Mouse (Mus musculus): ENCODE measurements around the gene Ppm1m. TPM values are rescaled to one million over a fixed set of nuclear protein-coding genes. Genes with fewer than 3 reads are reported as not detected.

Ppm1m gene
- polyA plus RNA-seq, 1 experiment from 2014 or later = 20.1 TPM

GRCm38 (mm10) chr9:106231220-106231619 lies 31.7 kb upstream of the Ppm1m start:
- Histone ChIP-seq H3K9ac (no peak overlapping the region), H3K27me3 (0 out of 2 replicates have a peak, but pooled peaks cover 3% of the 10 kb centered on the region), H3K36me3 (ENCODE audit: poor library complexity, severe bottlenecking) (peaks cover 40% of the 10 kb centered on the region), H3K27ac (no peak overlapping the region), H3K4me2 (no peak overlapping the region), H3K4me1 (peaks cover 4% of the 10 kb centered on the region), H3K9me3 (replicated peaks) (no peaks in the 10 kb centered on the region), H3K4me3 (no peak overlapping the region)
- 81% methylated on average over 7 of the region's 7 CpGs for WGBS
- no peak for ATAC-seq

DNA sequence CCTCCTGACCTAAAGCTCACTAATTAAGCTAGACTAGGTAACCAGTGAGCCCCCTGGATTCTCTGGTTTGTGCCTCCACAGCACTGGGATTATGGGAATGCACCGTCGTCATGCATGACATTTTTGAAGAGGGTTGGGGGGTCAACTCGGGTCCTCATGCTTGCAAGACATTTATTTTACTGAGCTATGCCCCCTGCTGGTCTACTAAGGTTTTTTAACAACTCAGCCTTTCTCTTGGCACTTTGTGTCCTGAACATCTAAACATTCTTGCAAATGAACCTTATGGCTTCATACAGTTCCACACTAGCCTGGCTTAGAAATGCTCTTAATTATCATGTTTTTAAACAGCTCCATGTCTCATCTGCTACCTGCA lies 31.2 kb upstream of the Ppm1m start:
- Histone ChIP-seq H3K9ac (no peak overlapping the region), H3K27me3 (peaks cover 8% of the 10 kb centered on the region), H3K9me3 (replicated peaks) (no peaks in the 10 kb centered on the region), H3K4me2 (no peak overlapping the region), H3K4me3 (no peak overlapping the region), H3K4me1 (peaks cover 7% of the 10 kb centered on the region), H3K27ac (no peak overlapping the region), H3K36me3 (ENCODE audit: poor library complexity, severe bottlenecking) (peaks cover 35% of the 10 kb centered on the region)
- ATAC-seq = no peak
- 58% methylated on average over 3 of the region's 3 CpGs for WGBS

- no peak overlapping the region for H3K27ac ChIP-seq
- H3K4me3 ChIP-seq = no peak overlapping the region
- no peaks in the 10 kb centered on the region for H3K9me3 ChIP-seq (replicated peaks)
- ATAC-seq = no peak
- H3K27me3 ChIP-seq = peaks cover 13% of the 10 kb centered on the region
- peaks cover 30% of the 10 kb centered on the region for H3K36me3 ChIP-seq (ENCODE audit: poor library complexity, severe bottlenecking)
- no peak overlapping the region for H3K9ac ChIP-seq
- peaks cover 9% of the 10 kb centered on the region for H3K4me1 ChIP-seq
- no peak overlapping the region for H3K4me2 ChIP-seq
- WGBS = 87% methylated on average over 9 of the region's 9 CpGs
Measured at GRCm38 (mm10) chr9:106230051-106230733, 30.6 kb upstream of the Ppm1m start.

DNA sequence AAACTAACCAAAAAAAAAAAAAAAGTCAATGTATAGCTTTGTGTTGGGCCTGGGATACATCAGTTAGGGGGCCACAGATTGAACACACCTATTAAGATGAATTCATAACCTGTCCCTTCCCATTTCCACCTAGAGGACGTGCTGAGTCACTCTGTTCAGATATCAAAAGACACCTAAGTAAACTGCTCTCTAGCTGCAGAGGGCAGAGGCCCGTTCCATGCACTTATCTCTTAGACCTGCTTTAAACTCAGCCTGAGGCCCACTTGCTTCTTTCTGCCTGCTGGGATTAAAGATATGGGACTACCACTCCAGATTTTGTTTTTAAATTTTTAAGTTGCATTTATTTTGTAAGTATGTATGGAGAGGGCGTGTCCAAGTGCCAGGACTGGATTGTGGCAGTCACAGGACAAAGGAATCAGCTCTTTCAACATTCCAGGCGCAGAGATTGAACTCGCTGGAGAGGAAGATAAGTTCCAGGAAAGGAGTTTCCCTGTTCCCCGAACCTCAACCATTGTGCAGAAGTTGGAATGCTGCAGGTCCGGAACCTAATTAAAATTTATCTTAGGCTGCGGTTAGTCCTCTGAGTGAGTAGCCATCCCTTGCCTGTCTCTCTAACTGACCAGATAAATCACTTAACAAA lies 28.4 kb upstream of the Ppm1m start:
- H3K4me2 ChIP-seq = no peak overlapping the region
- H3K4me3 ChIP-seq = no peak overlapping the region
- 64% methylated on average over 8 of the region's 8 CpGs for WGBS
- peaks cover 16% of the 10 kb centered on the region for H3K27me3 ChIP-seq
- ATAC-seq = no peak
- peaks cover 7% of the 10 kb centered on the region for H3K36me3 ChIP-seq (ENCODE audit: poor library complexity, severe bottlenecking)
- H3K9ac ChIP-seq = no peak overlapping the region
- no peaks in the 10 kb centered on the region for H3K9me3 ChIP-seq (replicated peaks)
- no peak overlapping the region for H3K27ac ChIP-seq
- H3K4me1 ChIP-seq = peaks cover 9% of the 10 kb centered on the region

GRCm38 (mm10) chr9:106226151-106226682 lies 26.7 kb upstream of the Ppm1m start:
- no peak overlapping the region for H3K27ac ChIP-seq
- no peaks in the 10 kb centered on the region for H3K9me3 ChIP-seq (replicated peaks)
- WGBS = 5% methylated on average over 34 of the region's 34 CpGs
- H3K4me1 ChIP-seq = peaks cover 9% of the 10 kb centered on the region
- H3K36me3 ChIP-seq (ENCODE audit: poor library complexity, severe bottlenecking) = no peaks in the 10 kb centered on the region
- H3K4me2 ChIP-seq = peak overlapping the region; percentile 77
- peak overlapping the region; percentile 38 for H3K4me3 ChIP-seq
- H3K9ac ChIP-seq = peak overlapping the region; percentile 57
- ATAC-seq = peak; percentile 78
- peaks cover 16% of the 10 kb centered on the region for H3K27me3 ChIP-seq

- peak overlapping the region; percentile 57 for H3K9ac ChIP-seq
- no peak overlapping the region for H3K27ac ChIP-seq
- WGBS = 58% methylated on average over 24 of the region's 24 CpGs
- H3K36me3 ChIP-seq (ENCODE audit: poor library complexity, severe bottlenecking) = no peaks in the 10 kb centered on the region
- H3K4me1 ChIP-seq = peaks cover 9% of the 10 kb centered on the region
- peak; percentile 6; the same call in 1 of the 2 replicates for ATAC-seq
- H3K4me3 ChIP-seq = peak overlapping the region; percentile 38
- H3K4me2 ChIP-seq = peak overlapping the region; percentile 77
- peaks cover 16% of the 10 kb centered on the region for H3K27me3 ChIP-seq
- H3K9me3 ChIP-seq (replicated peaks) = no peaks in the 10 kb centered on the region
Measured at GRCm38 (mm10) chr9:106225469-106226150, 26.1 kb upstream of the Ppm1m start.

- Histone ChIP-seq H3K4me1 (peaks cover 9% of the 10 kb centered on the region), H3K9ac (no peak overlapping the region), H3K4me2 (no peak overlapping the region), H3K4me3 (no peak overlapping the region), H3K27me3 (peaks cover 16% of the 10 kb centered on the region), H3K9me3 (replicated peaks) (no peaks in the 10 kb centered on the region), H3K27ac (no peak overlapping the region), H3K36me3 (ENCODE audit: poor library complexity, severe bottlenecking) (no peaks in the 10 kb centered on the region)
- no peak for ATAC-seq
- WGBS = 94% methylated on average over 4 of the region's 4 CpGs
Measured at GRCm38 (mm10) chr9:106222994-106223393, 23.4 kb upstream of the Ppm1m start.

DNA sequence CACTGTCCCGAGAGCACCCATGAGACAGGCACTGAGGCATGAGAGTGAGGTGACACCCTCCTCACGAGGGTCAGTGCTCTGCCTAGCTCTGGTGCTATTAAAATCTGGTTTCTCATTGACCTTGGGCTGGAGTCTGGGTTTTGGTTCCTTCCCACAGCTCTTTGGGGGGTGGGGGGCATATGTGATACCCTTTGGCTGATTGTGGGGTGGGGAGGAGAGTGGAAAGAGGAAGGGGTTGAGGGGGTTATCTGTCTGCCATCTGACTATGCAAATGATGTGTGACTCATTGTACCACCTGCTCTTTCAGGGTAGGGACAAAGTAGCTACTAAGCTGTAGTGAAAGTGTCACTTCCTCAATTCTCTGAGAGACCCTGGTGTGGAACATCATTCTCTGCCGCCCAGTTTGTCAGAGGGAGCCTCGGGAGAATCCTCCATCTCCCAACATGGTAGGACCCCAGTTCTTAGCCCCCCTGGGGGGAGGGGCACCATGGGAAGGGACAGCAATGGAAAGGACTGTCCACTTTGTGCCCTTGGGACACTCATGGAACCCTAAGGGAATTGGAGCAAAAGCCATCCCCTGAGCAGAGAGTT lies 22.8 kb upstream of the Ppm1m start, which contains the start of gene Tlr9:
Gene Tlr9, plus strand, starts transcription at position 338 of the 591 bp plus-strand sequence.
- Histone ChIP-seq H3K4me1 (peaks cover 9% of the 10 kb centered on the region), H3K9ac (no peak within 1 kb of the TSS), H3K27ac (no peak within 1 kb of the TSS), H3K9me3 (replicated peaks) (no peaks in the 10 kb centered on the region), H3K36me3 (ENCODE audit: poor library complexity, severe bottlenecking) (no peaks in the 10 kb centered on the region), H3K4me2 (no peak within 1 kb of the TSS), H3K27me3 (peaks cover 16% of the 10 kb centered on the region), H3K4me3 (no peak within 1 kb of the TSS)
- no peak for ATAC-seq
- 80% methylated on average over 4 of the region's 4 CpGs for WGBS

- ATAC-seq = no peak
- Histone ChIP-seq H3K9ac (no peak overlapping the region), H3K4me1 (peaks cover 4% of the 10 kb centered on the region), H3K27ac (no peak overlapping the region), H3K36me3 (ENCODE audit: poor library complexity, severe bottlenecking) (0 out of 2 replicates have a peak, but pooled peaks cover 6% of the 10 kb centered on the region), H3K9me3 (replicated peaks) (no peaks in the 10 kb centered on the region), H3K4me2 (no peak overlapping the region), H3K27me3 (peaks cover 10% of the 10 kb centered on the region), H3K4me3 (no peak overlapping the region)
- 74% methylated on average over 8 of the region's 8 CpGs for WGBS
Measured at GRCm38 (mm10) chr9:106220894-106221523, 21.5 kb upstream of the Ppm1m start.

DNA sequence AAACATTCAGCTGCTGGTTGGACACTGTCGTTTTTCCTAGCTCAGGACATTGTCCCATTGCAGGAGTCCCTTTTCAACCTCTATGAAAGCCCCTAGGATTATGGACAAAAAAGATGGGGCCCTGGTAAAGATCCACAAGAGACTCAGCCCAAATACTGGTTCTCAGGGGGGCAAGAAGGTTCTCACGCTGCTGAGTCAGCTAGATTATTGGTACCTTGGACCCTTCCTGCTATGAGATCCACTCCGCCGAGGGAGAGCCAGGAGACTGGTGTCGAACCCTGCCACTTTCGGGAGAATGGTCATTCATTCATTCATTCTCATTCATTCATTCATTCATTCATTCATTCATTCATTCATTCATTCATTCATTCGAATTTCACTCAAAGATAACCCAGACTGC lies 17.4 kb upstream of the Ppm1m start:
- Histone ChIP-seq H3K9me3 (replicated peaks) (no peaks in the 10 kb centered on the region), H3K4me1 (peaks cover 6% of the 10 kb centered on the region), H3K27me3 (no peaks in the 10 kb centered on the region), H3K9ac (no peak overlapping the region), H3K27ac (no peak overlapping the region), H3K36me3 (ENCODE audit: poor library complexity, severe bottlenecking) (peaks cover 39% of the 10 kb centered on the region), H3K4me3 (no peak overlapping the region), H3K4me2 (no peak overlapping the region)
- ATAC-seq = no peak
- 86% methylated on average over 7 of the region's 7 CpGs for WGBS

DNA sequence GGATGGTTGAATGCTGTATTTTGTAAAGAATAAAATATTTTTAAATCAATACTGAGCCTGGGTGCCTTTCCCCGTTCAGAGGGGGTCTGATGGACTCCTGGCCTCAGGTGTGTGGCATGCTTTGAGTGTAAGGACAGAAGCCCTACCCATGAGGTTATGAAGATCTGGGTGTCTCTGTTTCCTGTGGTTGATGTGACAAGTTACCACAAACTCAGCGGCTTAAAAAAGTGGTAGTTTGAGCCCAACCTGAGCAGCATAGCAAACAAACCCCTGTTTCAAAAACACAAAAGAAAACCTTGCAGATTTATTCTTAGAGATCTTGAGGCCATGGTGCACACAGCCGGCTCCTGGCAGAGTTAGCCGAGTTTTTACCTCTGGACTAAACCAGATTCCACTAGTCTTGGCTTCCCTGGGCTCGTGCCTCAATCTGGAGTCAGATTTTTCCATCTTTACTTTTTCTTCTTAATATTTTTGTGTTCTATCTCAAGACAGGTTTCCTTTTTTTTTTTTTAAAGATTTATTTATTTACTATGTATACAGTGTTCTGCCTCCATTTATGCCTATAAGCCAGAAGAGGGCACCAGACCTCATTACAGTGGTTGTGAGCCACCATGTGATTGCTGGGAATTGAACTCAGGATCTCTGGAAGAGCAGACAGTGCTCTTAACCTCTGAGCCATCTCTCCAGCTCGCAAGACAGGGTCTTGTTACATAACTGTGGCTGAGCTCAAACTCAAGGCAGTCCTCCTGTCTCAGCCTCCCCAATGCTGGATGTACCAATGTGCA lies 16.0 kb upstream of the Ppm1m start:
- H3K27ac ChIP-seq = no peak overlapping the region
- H3K4me1 ChIP-seq = peaks cover 18% of the 10 kb centered on the region
- no peak overlapping the region for H3K4me2 ChIP-seq
- H3K36me3 ChIP-seq (ENCODE audit: poor library complexity, severe bottlenecking) = peaks cover 39% of the 10 kb centered on the region
- no peak overlapping the region for H3K9ac ChIP-seq
- no peaks in the 10 kb centered on the region for H3K27me3 ChIP-seq
- no peak overlapping the region for H3K4me3 ChIP-seq
- no peak for ATAC-seq
- WGBS = 86% methylated on average over 6 of the region's 6 CpGs
- H3K9me3 ChIP-seq (replicated peaks) = no peaks in the 10 kb centered on the region

Data from forebrain, embryonic 13.5 days (tissue).